8 mouse cellular contexts compared by ENCODE assay signal in the genomic region with DNA sequence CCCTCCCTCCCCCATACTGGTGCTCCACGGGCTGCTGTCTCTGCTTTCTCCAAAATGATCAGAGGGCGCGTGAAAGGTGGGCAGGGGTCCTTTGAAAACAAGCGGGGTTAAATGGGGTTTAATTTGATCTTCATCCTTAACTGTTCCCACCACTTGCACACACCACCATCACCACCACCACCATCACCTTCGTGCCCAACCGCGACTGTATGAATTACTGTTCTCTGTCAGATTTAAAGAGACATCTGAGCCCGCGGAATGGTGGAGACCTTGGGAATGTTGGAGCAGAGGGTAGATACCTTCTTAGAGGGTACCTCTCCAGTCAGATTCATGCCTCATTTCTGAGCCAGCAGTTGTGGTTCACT. TPM values are rescaled to one million over a fixed set of nuclear protein-coding genes. Genes with fewer than 3 reads are reported as not detected.
A peak's percentile ranks its signal among the peaks of the same experiment; 100 is the strongest.
DNase-seq lines count a peak whose midpoint lies in the region; ATAC-seq and TF ChIP-seq lines count a peak whose summit lies in the region.

No protein-coding gene starts in this region.

- TF ChIP-seq POLR2A in cerebellum, adult 2 months (IDR thresholded peaks at IDR 0.05; ENCODE audit: borderline replicate concordance, insufficient read depth, low read length), result no peak

- H3K36me3 ChIP-seq in liver, embryonic 11.5 days (ENCODE audit: control insufficient read depth, insufficient read depth, low read length), result no peaks in the 10 kb centered on the region
- H3K36me3 ChIP-seq in hindbrain, postnatal 0 days (ENCODE audit: insufficient read depth, low read length), result no peaks in the 10 kb centered on the region
- no peaks in the 10 kb centered on the region for H3K36me3 ChIP-seq in neural tube, embryonic 12.5 days

- no peaks in the 10 kb centered on the region for H3K27me3 ChIP-seq in cerebellum, adult 2 months (ENCODE audit: control insufficient read depth, insufficient read depth, low read length)
- peaks cover 27% of the 10 kb centered on the region for H3K27me3 ChIP-seq in liver, embryonic 11.5 days (replicated peaks; ENCODE audit: control insufficient read depth, insufficient read depth, low read length)
- no peaks in the 10 kb centered on the region for H3K27me3 ChIP-seq in hindbrain, postnatal 0 days (ENCODE audit: insufficient read depth, low read length)
- H3K27me3 ChIP-seq in neural tube, embryonic 12.5 days (replicated peaks), result 0 out of 2 replicates have a peak, but pooled peaks cover 3% of the 10 kb centered on the region

- no peak overlapping the region for H3K9ac ChIP-seq in liver, embryonic 11.5 days (ENCODE audit: low read depth, low read length)
- H3K9ac ChIP-seq in hindbrain, postnatal 0 days (replicated peaks; ENCODE audit: low read length), result peak overlapping the region; percentile 67
- H3K9ac ChIP-seq in neural tube, embryonic 12.5 days, result peak overlapping the region; percentile 57

- no peak for DNase-seq in cerebellum, adult 2 months
- DNase-seq in cerebellum, postnatal 36 days, result no peak
- no peak for DNase-seq in liver, embryonic 11.5 days (ENCODE audit: low spot score)
- no peak for DNase-seq in liver
- DNase-seq in hindbrain, postnatal 0 days (ENCODE audit: low spot score), result no peak
- DNase-seq in gastrocnemius, adult 8-10 months (ENCODE audit: low spot score in 2 of 2), result no peak

- ATAC-seq in liver, embryonic 11.5 days (replicated peaks; ENCODE audit: low FRiP score), result no peak
- peak; percentile 33 for ATAC-seq in hindbrain, postnatal 0 days
- 0 out of 2 replicates have a peak, but pooled peaks have one; percentile 21 for ATAC-seq in neural tube, embryonic 12.5 days (ENCODE audit: low FRiP score, low read depth)
- no peak for ATAC-seq in activated CD4-positive, CD25-positive, alpha-beta regulatory T cell, adult 4 months

- peak overlapping the region; percentile 65 for H3K4me2 ChIP-seq in liver, embryonic 11.5 days
- H3K4me2 ChIP-seq in hindbrain, postnatal 0 days (ENCODE audit: low read depth, low read length), result peak overlapping the region; percentile 79
- H3K4me2 ChIP-seq in neural tube, embryonic 12.5 days (replicated peaks), result peak overlapping the region; percentile 97

- H3K4me1 ChIP-seq in cerebellum, adult 2 months (ENCODE audit: control insufficient read depth, insufficient read depth, low read length), result no peaks in the 10 kb centered on the region; the same call in 1 of the 2 replicates
- H3K4me1 ChIP-seq in liver, embryonic 11.5 days (replicated peaks; ENCODE audit: control insufficient read depth, insufficient read depth, low read length), result no peaks in the 10 kb centered on the region
- H3K4me1 ChIP-seq in hindbrain, postnatal 0 days (ENCODE audit: insufficient read depth, low read length), result peaks cover 8% of the 10 kb centered on the region; the same call in 1 of the 2 replicates
- 0 out of 2 replicates have a peak, but pooled peaks cover 4% of the 10 kb centered on the region for H3K4me1 ChIP-seq in neural tube, embryonic 12.5 days

- 0 out of 2 replicates have a peak overlapping the region, but pooled peaks have one; percentile 45 for H3K27ac ChIP-seq in cerebellum, adult 2 months (ENCODE audit: insufficient read depth, low read length)
- no peak overlapping the region for H3K27ac ChIP-seq in liver, embryonic 11.5 days (ENCODE audit: low read depth, low read length)
- H3K27ac ChIP-seq in hindbrain, postnatal 0 days, result peak overlapping the region; percentile 71
- H3K27ac ChIP-seq in neural tube, embryonic 12.5 days, result peak overlapping the region; percentile 15; the same call in 1 of the 2 replicates

- no peak for TF ChIP-seq CTCF in cerebellum, adult 2 months (IDR thresholded peaks at IDR 0.05; ENCODE audit: borderline replicate concordance, insufficient read depth, low read depth, low read length)
- TF ChIP-seq CTCF in hindbrain, postnatal 0 days (IDR thresholded peaks at IDR 0.05; ENCODE audit: low read depth), result no peak

- WGBS in cerebellum, adult 2 months, result 4% methylated on average over 9 of the region's 9 CpGs
- 13% methylated on average over 9 of the region's 9 CpGs for WGBS in liver, embryonic 11.5 days
- WGBS in hindbrain, postnatal 0 days, result 10% methylated on average over 9 of the region's 9 CpGs
- WGBS in neural tube, embryonic 12.5 days, result 8% methylated on average over 9 of the region's 9 CpGs

- H3K9me3 ChIP-seq in liver, embryonic 11.5 days (ENCODE audit: control insufficient read depth, low read length), result no peaks in the 10 kb centered on the region
- no peaks in the 10 kb centered on the region for H3K9me3 ChIP-seq in hindbrain, postnatal 0 days (ENCODE audit: low read length)
- no peaks in the 10 kb centered on the region for H3K9me3 ChIP-seq in neural tube, embryonic 12.5 days

- H3K4me3 ChIP-seq in cerebellum, adult 2 months (replicated peaks; ENCODE audit: insufficient read depth, low read depth, low read length), result peak overlapping the region; percentile 97
- H3K4me3 ChIP-seq in liver, embryonic 11.5 days (ENCODE audit: low read depth, low read length), result peak overlapping the region; percentile 44
- H3K4me3 ChIP-seq in hindbrain, postnatal 0 days (ENCODE audit: low read length), result peak overlapping the region; percentile 63
- H3K4me3 ChIP-seq in neural tube, embryonic 12.5 days, result peak overlapping the region; percentile 55

RNA-seq across cellular contexts. Expression of gene Slc1a1, which starts 0.6 kb away (rescaled TPM):
- 32.7 and 34.7 TPM in 2 replicates for polyA plus RNA-seq in cerebellum, adult 2 months (2012; rRNA removed)
- polyA plus RNA-seq in liver, embryonic 11.5 days (2014; fragmentation: Nextera tagmentation; extraction: Ambion mirVana), result 0.05 TPM in 1 of 2 replicates, not detected in the other
- total RNA-seq in hindbrain, postnatal 0 days (2014; rRNA removed), result 67.3 and 75.1 TPM in 2 replicates
- 45.7 and 49.0 TPM in 2 replicates for polyA plus RNA-seq in hindbrain, postnatal 0 days (2015; fragmentation: Nextera tagmentation; extraction: Ambion mirVana)
- 11.4 and 12.0 TPM in 2 replicates for polyA plus RNA-seq in neural tube, embryonic 12.5 days (2016; fragmentation: Nextera tagmentation; extraction: Ambion mirVana)
- not detected for polyA plus RNA-seq in activated CD4-positive, CD25-positive, alpha-beta regulatory T cell, adult 4 months (2017; shearing (Covaris generic))
- total RNA-seq in gastrocnemius, adult 8-10 months (2022), result 1 to 10 TPM; 2.3 to 2.9 (median 2.6) TPM

Comparison
In these comparisons a context has a peak if more than half of its experiments do, and no peak if none do; other contexts are left out.
1. H3K4me3 ChIP-seq: peak in every context shown above with its lines; median percentile 97 in cerebellum, adult 2 months; 63 in hindbrain, postnatal 0 days; 55 in neural tube, embryonic 12.5 days; 44 in liver, embryonic 11.5 days.
2. ATAC-seq: peak in hindbrain, postnatal 0 days (single experiment) and neural tube, embryonic 12.5 days (single experiment); none in liver, embryonic 11.5 days (single experiment) and activated CD4-positive, CD25-positive, alpha-beta regulatory T cell, adult 4 months (single experiment).
3. RNA of gene Slc1a1, which starts 0.6 kb away (polyA plus RNA-seq): 45.7 to 49.0 TPM in hindbrain, postnatal 0 days, 32.7 to 34.7 TPM in cerebellum, adult 2 months and 11.4 to 12.0 TPM in neural tube, embryonic 12.5 days; 0.05 TPM in liver, embryonic 11.5 days and not detected in activated CD4-positive, CD25-positive, alpha-beta regulatory T cell, adult 4 months; every median in the first group is over 10 times any median in the second.
4. Peak in every context shown above with its lines, with median percentiles within 50 percentile points of each other: H3K4me2 ChIP-seq.